Mouse (Mus musculus) liver, postnatal 0 days (tissue): ENCODE measurements at regions not wholly inside any gene's neighbourhood (a gene's known extent, or its start where the extent isn't known, plus 50 kb on each side); places are given as distances from the start of the nearest gene placed in this dataset.

ENCODE experiments used
- CTCF ChIP-seq: sonication (generic); IDR thresholded peaks from 2 replicates; pipeline ENCODE4 v1.5.1; 2016; ENCODE audit warnings: antibody characterized with exemption, low read depth
- EP300 ChIP-seq: IDR thresholded peaks from 2 replicates; pipeline ENCODE4 v1.6.1; 2016; ENCODE audit warnings: antibody characterized with exemption, low read depth, mild to moderate bottlenecking

- TF ChIP-seq CTCF (no peak), EP300 (no peak)
Observed at GRCm38 (mm10) chr11:117554111-117554510, 69.9 kb downstream of the Gm11733 start.
